Mouse (Mus musculus) lung, postnatal 0 days (tissue): Measurements from ENCODE around the gene Nudt19.

Source experiments
- CTCF ChIP-seq: IDR thresholded peaks from 2 replicates; pipeline ENCODE4 v1.5.1; 2016; ENCODE audit warnings: antibody characterized with exemption, mild to moderate bottlenecking
- EP300 ChIP-seq: IDR thresholded peaks from 2 replicates; pipeline ENCODE4 v1.6.1; 2016; ENCODE audit warnings: antibody characterized with exemption, mild to moderate bottlenecking, control low read depth

DNA sequence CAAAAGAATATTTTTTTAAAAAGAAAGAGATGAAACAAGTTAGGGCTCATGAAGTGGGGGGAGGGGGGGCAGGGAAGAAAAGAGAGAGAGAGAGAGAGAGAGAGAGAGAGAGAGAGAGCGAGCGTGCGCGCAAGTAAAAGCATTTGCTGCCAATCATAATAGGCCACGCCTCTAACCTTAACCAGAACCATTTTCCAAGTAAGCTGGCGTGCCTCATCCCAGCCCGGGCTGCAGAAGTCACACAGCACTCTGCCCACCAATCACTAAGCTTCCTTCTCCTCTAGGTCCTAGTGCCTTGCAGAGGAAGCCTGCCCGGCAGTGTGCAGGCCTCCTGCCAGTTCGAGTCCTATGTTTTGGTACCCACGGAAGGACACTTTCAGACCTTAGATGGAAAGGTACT lies 43.9 kb upstream of the Nudt19 start:
- TF ChIP-seq CTCF (no peak), EP300 (no peak)
